Comparison of ENCODE assay signal across 13 mouse cellular contexts in genomic region chr5:146678049-146678774, GRCm38 (mm10).
DNase-seq lines count a peak whose midpoint lies in the region; ATAC-seq and TF ChIP-seq lines count a peak whose summit lies in the region.
"Had no signal": no experiment of that assay in that cellular context is flagged by ENCODE, and none has a peak within 500 bp of the region (broad histone marks: within the 10 kb centered on the region; RNA-seq: fewer than 3 reads in every experiment).

No protein-coding gene starts in this region.

- H3K9me3 ChIP-seq in liver, embryonic 11.5 days (ENCODE audit: control insufficient read depth, low read length): no peaks in the 10 kb centered on the region
- H3K9me3 ChIP-seq in liver, embryonic 13.5 days (replicated peaks): no peaks in the 10 kb centered on the region
- H3K9me3 ChIP-seq: embryonic facial prominence, embryonic 10.5 days had no signal

- no peak overlapping the region for H3K4me2 ChIP-seq in liver, embryonic 11.5 days
- H3K4me2 ChIP-seq in liver, embryonic 13.5 days: peak overlapping the region; percentile 42
- H3K4me2 ChIP-seq: lung, embryonic 14.5 days had no signal

- no peak for TF ChIP-seq CTCF in bone marrow, adult 2 months (IDR thresholded peaks at IDR 0.05; ENCODE audit: control insufficient read depth, insufficient read depth, low read length)
- no peak for TF ChIP-seq CTCF in small intestine, adult 2 months (IDR thresholded peaks at IDR 0.05; ENCODE audit: extremely low read depth, insufficient read length, insufficient replicate concordance, low read depth, low read length)

- H3K4me1 ChIP-seq in liver, embryonic 11.5 days (replicated peaks; ENCODE audit: control insufficient read depth, insufficient read depth, low read length): peaks cover 31% of the 10 kb centered on the region
- H3K4me1 ChIP-seq in bone marrow, adult 2 months (ENCODE audit: control insufficient read depth, insufficient read depth, low read length): peaks cover 6% of the 10 kb centered on the region
- H3K4me1 ChIP-seq in liver, embryonic 13.5 days (replicated peaks): peaks cover 84% of the 10 kb centered on the region
- H3K4me1 ChIP-seq in small intestine, adult 2 months (ENCODE audit: control insufficient read depth, insufficient read depth, insufficient read length, low read length): peaks cover 45% of the 10 kb centered on the region

- 62% methylated on average over 13 of the region's 13 CpGs for WGBS in liver, embryonic 11.5 days
- WGBS in bone marrow, adult 2 months: 72% methylated on average over 13 of the region's 13 CpGs
- WGBS in liver, embryonic 13.5 days (ENCODE audit: insufficient replicate concordance): 55% methylated on average over 13 of the region's 13 CpGs
- 30% methylated on average over 13 of the region's 13 CpGs for WGBS in small intestine, adult 2 months

- TF ChIP-seq POLR2A in bone marrow, adult 2 months (IDR thresholded peaks at IDR 0.05; ENCODE audit: borderline replicate concordance, control insufficient read depth, low read depth, low read length): no peak
- TF ChIP-seq POLR2A in small intestine, adult 2 months (IDR thresholded peaks at IDR 0.05; ENCODE audit: low read depth, low read length): no peak

- H3K27ac ChIP-seq in liver, embryonic 11.5 days (ENCODE audit: low read depth, low read length): peak overlapping the region; percentile 59
- peak overlapping the region; percentile 72 for H3K27ac ChIP-seq in bone marrow, adult 2 months (ENCODE audit: control insufficient read depth, insufficient read depth, low read depth, low read length, poor library complexity)
- peak overlapping the region; percentile 88 for H3K27ac ChIP-seq in liver, embryonic 13.5 days
- peak overlapping the region; percentile 92 for H3K27ac ChIP-seq in small intestine, adult 2 months (ENCODE audit: insufficient read depth, low read depth, low read length)
- H3K27ac ChIP-seq: embryonic facial prominence, embryonic 10.5 days had no signal

- ATAC-seq in liver, embryonic 11.5 days (replicated peaks; ENCODE audit: low FRiP score): no peak
- ATAC-seq in liver, embryonic 13.5 days (ENCODE audit: low read depth): 0 out of 2 replicates have a peak, but pooled peaks have one; percentile 7
- no peak for ATAC-seq in cerebellum, adult (ENCODE audit: insufficient number of reproducible peaks, low FRiP score, low TSS enrichment)

- 0 out of 2 replicates have a peak overlapping the region, but pooled peaks have one; percentile 35 for H3K9ac ChIP-seq in liver, embryonic 11.5 days (ENCODE audit: low read depth, low read length)
- peak overlapping the region; percentile 48; the same call in 1 of the 2 replicates for H3K9ac ChIP-seq in liver, embryonic 13.5 days
- H3K9ac ChIP-seq: lung, embryonic 14.5 days had no signal

- H3K36me3 ChIP-seq in liver, embryonic 11.5 days (ENCODE audit: control insufficient read depth, insufficient read depth, low read length): no peaks in the 10 kb centered on the region
- H3K36me3 ChIP-seq in liver, embryonic 13.5 days: no peaks in the 10 kb centered on the region
- no peaks in the 10 kb centered on the region for H3K36me3 ChIP-seq in small intestine, adult 2 months (ENCODE audit: control insufficient read depth, insufficient read depth, low read length)
- H3K36me3 ChIP-seq: embryonic facial prominence, embryonic 10.5 days had no signal

- no peak for DNase-seq in liver, embryonic 11.5 days (ENCODE audit: low spot score)
- no peak for DNase-seq in liver
- no peak for DNase-seq in liver, embryonic 13.5 days
- no peak for DNase-seq in ovary, postnatal 36 days (ENCODE audit: low spot score)
- no peak for DNase-seq in cerebellum, adult 9-10 months
- DNase-seq: cerebellum, postnatal 14 days; heart, postnatal 10 days; lung, embryonic 14.5 days; thymus, adult 2 months had no signal

- H3K27me3 ChIP-seq in liver, embryonic 11.5 days (replicated peaks; ENCODE audit: control insufficient read depth, insufficient read depth, low read length): 0 out of 2 replicates have a peak, but pooled peaks cover 4% of the 10 kb centered on the region
- H3K27me3 ChIP-seq in liver, embryonic 13.5 days: peaks cover 11% of the 10 kb centered on the region
- no peaks in the 10 kb centered on the region for H3K27me3 ChIP-seq in small intestine, adult 2 months (ENCODE audit: control insufficient read depth, insufficient read depth, low read length)

- H3K4me3 ChIP-seq in liver, embryonic 11.5 days (ENCODE audit: low read depth, low read length): no peak overlapping the region
- no peak overlapping the region for H3K4me3 ChIP-seq in bone marrow, adult 2 months (replicated peaks; ENCODE audit: control insufficient read depth, low read depth, low read length)
- H3K4me3 ChIP-seq in liver, embryonic 13.5 days (replicated peaks): no peak overlapping the region
- no peak overlapping the region for H3K4me3 ChIP-seq in small intestine, adult 2 months (ENCODE audit: low read depth, low read length)
- H3K4me3 ChIP-seq: embryonic facial prominence, embryonic 10.5 days had no signal
